Mouse (Mus musculus) midbrain, embryonic 11.5 days (tissue): ENCODE results near the gene Rrp1b. TPM values are rescaled to one million over a fixed set of nuclear protein-coding genes. Genes with fewer than 3 reads are reported as not detected.
"Not testable (repeated sequence)": the region's sequence is repeated elsewhere in the genome, so short reads cannot be mapped to it uniquely, and the experiment has no call there.

ENCODE experiments used
- ATAC-seq: fragments of 200-750 bp; cut with Nextera tagmentation; 2 replicates; pipeline ENCODE4 v1.8.0; 2017; ENCODE audit warnings: moderate TSS enrichment, moderate library complexity; ENCODE audit not compliant: low FRiP score
- DNase-seq: peaks from one replicate; pipeline ENCODE4 v3.0.0; 2015; ENCODE audit warnings: low spot score; ENCODE audit errors: missing footprints
- H3K27ac ChIP-seq: fragments of 300-500 bp; sonication (generic); 2 replicates; pipeline ENCODE4 v1.5.1; 2014; ENCODE audit warnings: low read depth, low read length
- H3K27me3 ChIP-seq: fragments of 300-500 bp; sonication (generic); 2 replicates; pipeline ENCODE4 v1.6.1; 2014; ENCODE audit warnings: mild to moderate bottlenecking, low read length, moderate library complexity, mixed read lengths; ENCODE audit not compliant: control insufficient read depth, insufficient read depth
- H3K36me3 ChIP-seq: fragments of 300-500 bp; sonication (generic); 2 replicates; pipeline ENCODE4 v1.6.1; 2014; ENCODE audit warnings: mild to moderate bottlenecking, low read length, moderate library complexity, mixed read lengths; ENCODE audit not compliant: control insufficient read depth, insufficient read depth
- H3K4me1 ChIP-seq: fragments of 300-500 bp; sonication (generic); 2 replicates; pipeline ENCODE4 v1.6.1; 2014; ENCODE audit warnings: low read length; ENCODE audit not compliant: control insufficient read depth, insufficient read depth
- H3K4me2 ChIP-seq: fragments of 300-500 bp; sonication (generic); 2 replicates; pipeline ENCODE4 v1.6.1; 2014; ENCODE audit warnings: mild to moderate bottlenecking, moderate library complexity
- H3K4me3 ChIP-seq: fragments of 300-500 bp; sonication (generic); 2 replicates; pipeline ENCODE4 v1.5.1; 2014; ENCODE audit warnings: low read depth, low read length
- H3K9ac ChIP-seq: fragments of 300-500 bp; sonication (generic); 2 replicates; pipeline ENCODE4 v1.6.1; 2014; ENCODE audit warnings: low read length
- H3K9me3 ChIP-seq: fragments of 300-500 bp; sonication (generic); 2 replicates; pipeline ENCODE4 v1.6.1; 2016; ENCODE audit warnings: low read length; ENCODE audit not compliant: control insufficient read depth
- WGBS: fragments of 180-500 bp; shearing (Covaris S2); extraction: QIAGEN DNeasy Blood & Tissue Kit; methylation state at CpG from one replicate; pipeline ENCODE4 v1.1.7; 2014; 5-methylcytosine and 5-hydroxymethylcytosine counted together
- polyA plus RNA-seq: library from polyadenylated mRNA; unstranded; fragments of >200 nt; fragmentation: Nextera tagmentation; extraction: Ambion mirVana; gene quantifications from 2 replicates; pipeline ENCODE4 v1.2.1, GENCODE M21; 2014

Gene Rrp1b
- polyA plus RNA-seq, 1 experiment from 2014 or later, result 51.2 TPM

DNA sequence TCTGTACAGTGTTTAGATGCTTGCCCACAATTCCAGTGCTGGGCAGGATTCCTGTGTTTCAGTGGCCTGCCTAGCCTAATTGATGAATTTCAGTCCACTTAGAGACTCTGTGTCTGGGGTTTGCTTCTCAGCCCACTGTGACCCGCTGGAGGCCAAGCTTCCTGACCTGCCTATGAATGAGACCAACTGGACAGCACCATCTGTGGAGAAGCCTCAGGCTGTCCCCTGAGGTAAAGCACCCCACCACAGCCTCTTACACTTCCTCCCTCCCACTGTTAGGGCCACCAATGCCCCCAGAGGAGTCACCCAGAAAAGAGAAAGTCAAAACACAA is 55.1 kb downstream of the Rrp1b start:
- H3K4me1 ChIP-seq, result peaks cover 9% of the 10 kb centered on the region; the same call in 1 of the 2 replicates
- peak overlapping the region; percentile 17; the same call in 1 of the 2 replicates for H3K4me3 ChIP-seq
- H3K9me3 ChIP-seq, result no peaks in the 10 kb centered on the region; the same call in 1 of the 2 replicates
- H3K9ac ChIP-seq, result peak overlapping the region; percentile 57
- H3K27me3 ChIP-seq, result no peaks in the 10 kb centered on the region
- ATAC-seq, result peak; percentile 71
- H3K4me2 ChIP-seq, result peak overlapping the region; percentile 50
- DNase-seq, result no peak
- WGBS, result 15% methylated on average over 1 of the region's 1 CpGs
- no peak overlapping the region for H3K27ac ChIP-seq
- H3K36me3 ChIP-seq, result no peaks in the 10 kb centered on the region

DNA sequence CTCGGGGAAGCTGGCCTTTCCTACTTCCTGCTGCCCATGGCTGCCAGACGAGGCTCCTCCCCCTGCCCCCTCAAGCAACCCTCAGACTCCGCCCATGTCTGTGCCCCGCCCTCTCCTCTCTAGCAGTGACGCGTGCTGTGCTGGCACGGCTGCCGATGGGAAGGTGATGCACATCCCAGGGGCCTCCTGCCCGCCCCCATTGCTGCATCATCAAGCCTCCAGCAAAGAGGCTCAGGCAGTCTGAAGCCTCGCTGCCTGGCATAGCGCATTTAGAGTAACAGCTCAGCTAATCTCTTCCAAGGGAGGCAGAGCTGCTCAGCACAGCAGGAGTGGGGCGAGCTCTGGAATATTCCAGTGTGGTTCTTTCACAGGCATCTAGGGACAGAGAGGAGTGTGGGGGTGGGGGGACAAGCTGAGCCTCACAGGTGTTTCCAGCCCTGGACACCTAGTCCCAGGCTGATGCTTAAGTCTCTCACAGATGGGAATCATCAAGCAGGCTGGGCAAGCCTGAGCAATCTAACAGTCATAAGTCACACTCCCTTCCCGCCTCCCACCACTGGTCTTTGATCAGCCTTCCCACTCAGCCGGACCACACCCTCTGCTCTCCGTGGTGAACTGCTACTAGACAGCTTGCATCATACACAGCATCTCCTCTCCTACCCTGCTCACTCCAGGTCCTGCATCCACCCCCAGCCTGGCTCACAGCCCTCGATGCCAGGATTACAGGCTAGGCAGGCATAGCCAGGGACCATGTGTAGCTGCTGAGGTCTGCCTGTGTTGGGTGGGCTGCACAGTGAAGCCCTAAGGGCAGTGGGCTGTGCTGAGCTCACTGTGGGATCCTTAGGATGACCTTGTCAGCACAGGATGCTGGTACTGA is 55.7 kb downstream of the Rrp1b start:
- WGBS, result 9% methylated on average over 13 of the region's 16 CpGs
- DNase-seq, result peak; percentile 97
- H3K27me3 ChIP-seq, H3K4me1 ChIP-seq, H3K27ac ChIP-seq, H3K36me3 ChIP-seq, H3K9me3 ChIP-seq: not testable (repeated sequence)
- ATAC-seq, result peak; percentile 95
- H3K4me2 ChIP-seq, result peak overlapping the region; percentile 50
- H3K9ac ChIP-seq, result peak overlapping the region; percentile 57
- peak overlapping the region; percentile 17; the same call in 1 of the 2 replicates for H3K4me3 ChIP-seq

DNA sequence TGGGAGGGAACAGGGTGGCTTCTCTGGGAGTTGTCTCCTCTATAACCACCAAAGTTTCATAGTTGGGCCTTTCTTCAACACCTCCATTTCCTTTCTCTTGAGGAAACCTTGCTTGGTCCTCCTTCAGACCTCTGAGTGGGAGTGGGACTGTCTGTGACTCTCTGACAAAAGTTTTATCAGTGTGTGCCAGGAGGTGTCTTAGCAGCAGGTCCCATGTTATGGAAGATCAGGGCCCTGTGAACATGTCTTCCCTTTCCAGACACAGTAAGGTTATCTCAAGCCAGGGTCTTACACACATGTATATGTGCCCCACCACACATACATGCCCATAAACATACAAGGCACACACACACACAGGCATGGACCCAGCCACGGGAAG is 56.3 kb downstream of the Rrp1b start:
- ATAC-seq (no peak), DNase-seq (no peak)
- Histone ChIP-seq H3K9ac (no peak overlapping the region), H3K4me2 (no peak overlapping the region), H3K4me3 (no peak overlapping the region), H3K36me3 (no peaks in the 10 kb centered on the region), H3K4me1 (peaks cover 9% of the 10 kb centered on the region; the same call in 1 of the 2 replicates), H3K27me3 (no peaks in the 10 kb centered on the region), H3K27ac (no peak overlapping the region), H3K9me3 (no peaks in the 10 kb centered on the region; the same call in 1 of the 2 replicates)
- 84% methylated on average over 1 of the region's 1 CpGs for WGBS

DNA sequence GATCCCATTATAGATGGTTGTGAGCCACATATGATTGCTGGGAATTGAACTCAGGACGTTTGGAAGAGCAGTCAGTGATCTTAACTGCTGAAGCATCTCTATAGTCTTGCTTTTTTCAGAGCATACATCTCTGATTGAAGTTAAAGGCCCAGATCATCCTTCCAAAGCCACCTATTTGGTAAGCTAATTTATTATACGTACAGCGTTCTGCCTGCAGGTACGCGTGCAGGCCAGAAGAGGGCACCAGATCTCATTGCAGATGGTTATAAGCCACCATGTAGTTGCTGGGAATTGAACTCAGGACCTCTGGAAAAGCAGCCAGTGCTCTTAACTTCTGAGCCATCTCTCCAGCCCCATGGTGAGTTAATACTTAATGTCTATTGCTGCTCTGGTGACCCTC is 57.0 kb downstream of the Rrp1b start:
- H3K4me3 ChIP-seq, result no peak overlapping the region
- no peak overlapping the region for H3K27ac ChIP-seq
- 78% methylated on average over 5 of the region's 5 CpGs for WGBS
- DNase-seq, result peak; percentile 75
- no peaks in the 10 kb centered on the region for H3K36me3 ChIP-seq
- ATAC-seq, result no peak
- H3K4me2 ChIP-seq, result no peak overlapping the region
- H3K9me3 ChIP-seq, result no peaks in the 10 kb centered on the region; the same call in 1 of the 2 replicates
- H3K9ac ChIP-seq, result no peak overlapping the region
- H3K27me3 ChIP-seq, result no peaks in the 10 kb centered on the region
- H3K4me1 ChIP-seq, result peaks cover 9% of the 10 kb centered on the region; the same call in 1 of the 2 replicates

DNA sequence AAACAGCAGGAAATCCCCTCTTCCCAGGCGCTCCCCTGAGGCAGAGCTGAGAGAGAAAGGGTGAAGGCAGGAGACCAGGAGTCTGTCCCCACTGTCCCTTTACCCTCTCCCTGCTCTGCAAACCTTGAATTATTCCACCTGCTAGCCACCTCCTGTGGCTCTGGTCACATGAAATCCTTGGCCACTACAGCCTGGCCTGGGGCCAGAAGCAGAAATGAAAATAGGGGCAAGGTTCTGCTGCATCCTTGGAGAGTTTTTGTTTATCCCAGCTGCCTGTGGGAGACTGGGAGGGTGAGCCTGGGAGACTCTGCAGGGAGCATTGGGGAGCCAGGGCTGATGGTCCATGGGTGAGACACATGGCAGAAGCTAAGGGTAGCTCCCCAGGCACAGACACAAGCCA is 61.8 kb downstream of the Rrp1b start:
- no peak overlapping the region for H3K9ac ChIP-seq
- H3K4me2 ChIP-seq, result no peak overlapping the region
- ATAC-seq (no peak), DNase-seq (peak; percentile 26)
- peaks cover 5% of the 10 kb centered on the region; the same call in 1 of the 2 replicates for H3K27me3 ChIP-seq
- no peaks in the 10 kb centered on the region for H3K36me3 ChIP-seq
- H3K9me3 ChIP-seq, result no peaks in the 10 kb centered on the region; the same call in 1 of the 2 replicates
- H3K4me1 ChIP-seq, result no peaks in the 10 kb centered on the region
- H3K27ac ChIP-seq, result no peak overlapping the region
- H3K4me3 ChIP-seq, result no peak overlapping the region
- WGBS, result 85% methylated on average over 1 of the region's 1 CpGs

DNA sequence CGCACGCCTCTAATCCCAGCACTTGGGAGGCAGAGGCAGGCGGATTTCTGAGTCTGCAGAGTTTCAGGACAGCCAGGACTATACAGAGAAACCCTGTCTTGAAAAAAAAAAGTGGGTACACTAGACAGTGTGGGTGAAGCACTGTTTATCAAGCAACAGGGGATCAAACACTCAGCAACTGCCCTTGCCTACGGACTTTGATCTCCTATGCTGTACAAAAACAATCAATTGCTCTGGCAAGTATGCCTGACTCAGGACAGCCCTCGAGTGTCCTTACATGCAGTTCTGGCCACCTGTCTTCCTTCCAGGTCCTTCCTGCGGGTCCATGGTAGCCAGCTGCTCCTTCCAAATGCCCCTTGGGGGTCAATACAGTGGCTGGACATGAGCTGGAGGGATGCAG is 63.0 kb downstream of the Rrp1b start:
- H3K27ac ChIP-seq, H3K4me1 ChIP-seq, H3K4me3 ChIP-seq, H3K9me3 ChIP-seq, H3K27me3 ChIP-seq, H3K9ac ChIP-seq, H3K4me2 ChIP-seq, DNase-seq, H3K36me3 ChIP-seq, ATAC-seq: not testable (repeated sequence)
- whole genome bisulfite sequencing, result 91% methylated on average over 6 of the region's 6 CpGs

DNA sequence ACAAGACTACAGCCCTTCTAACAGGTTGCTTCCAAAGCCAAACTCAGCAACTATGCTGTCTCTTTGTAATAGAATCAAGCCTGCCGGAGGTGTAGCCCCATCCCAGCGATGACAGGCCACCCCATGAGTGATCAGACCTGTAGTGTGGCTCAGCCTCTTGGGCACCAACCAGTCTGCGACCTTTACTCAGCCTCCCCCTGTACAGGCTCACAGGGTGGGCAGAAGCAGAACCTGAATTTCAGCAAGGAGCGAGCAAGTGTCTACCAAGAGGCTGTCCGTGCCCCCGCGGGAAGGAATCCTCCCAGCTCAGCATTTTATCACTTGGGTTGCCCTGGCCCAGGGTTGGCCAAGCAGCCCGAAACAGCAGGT is 63.7 kb downstream of the Rrp1b start:
- Histone ChIP-seq H3K27me3 (peaks cover 5% of the 10 kb centered on the region; the same call in 1 of the 2 replicates), H3K4me3 (peak overlapping the region; percentile 35), H3K9ac (peak overlapping the region; percentile 62), H3K36me3 (no peaks in the 10 kb centered on the region), H3K4me1 (no peaks in the 10 kb centered on the region), H3K4me2 (peak overlapping the region; percentile 77), H3K9me3 (no peaks in the 10 kb centered on the region), H3K27ac (no peak overlapping the region)
- DNase-seq, result peak; percentile 86
- WGBS, result 38% methylated on average over 8 of the region's 8 CpGs
- ATAC-seq, result peak; percentile 33; the same call in 1 of the 2 replicates

DNA sequence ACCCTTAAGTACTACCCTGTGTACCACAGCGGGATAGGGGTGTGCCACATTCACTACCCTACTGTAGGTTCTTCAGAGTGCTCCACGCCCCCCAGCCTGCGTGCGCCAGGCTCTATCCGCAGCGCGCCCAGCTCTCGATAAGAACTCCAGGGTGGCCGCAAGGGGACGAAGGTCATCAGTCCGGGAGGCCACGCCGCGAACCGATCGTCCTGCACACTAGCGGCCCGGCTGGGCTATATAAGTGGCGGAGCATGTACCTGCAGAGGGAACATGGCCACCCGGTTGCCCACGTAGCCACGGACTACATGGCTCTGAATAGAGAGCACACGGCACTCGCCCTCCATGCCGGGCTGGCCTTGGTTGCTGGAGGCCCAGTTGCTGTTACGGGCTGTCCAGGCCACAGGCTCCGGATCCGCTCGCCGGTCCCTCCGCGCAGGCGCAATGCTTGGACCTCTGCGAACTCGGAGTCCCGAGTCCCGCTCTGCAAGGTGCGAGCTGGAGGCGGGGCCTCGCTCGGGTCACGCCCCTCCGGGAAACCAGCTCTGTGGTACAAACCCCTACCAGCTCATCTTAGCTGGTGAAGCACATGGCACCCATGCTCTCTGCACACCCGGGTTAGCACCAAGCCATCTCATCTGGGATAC is 64.2 kb downstream of the Rrp1b start:
- Histone ChIP-seq H3K4me3 (peak overlapping the region; percentile 35), H3K27me3 (peaks cover 5% of the 10 kb centered on the region; the same call in 1 of the 2 replicates), H3K4me1 (no peaks in the 10 kb centered on the region), H3K27ac (no peak overlapping the region), H3K4me2 (peak overlapping the region; percentile 77), H3K36me3 (no peaks in the 10 kb centered on the region), H3K9ac (peak overlapping the region; percentile 62), H3K9me3 (no peaks in the 10 kb centered on the region)
- ATAC-seq, result peak; percentile 83
- DNase-seq, result peak; percentile 97
- WGBS, result 2% methylated on average over 44 of the region's 44 CpGs

DNA sequence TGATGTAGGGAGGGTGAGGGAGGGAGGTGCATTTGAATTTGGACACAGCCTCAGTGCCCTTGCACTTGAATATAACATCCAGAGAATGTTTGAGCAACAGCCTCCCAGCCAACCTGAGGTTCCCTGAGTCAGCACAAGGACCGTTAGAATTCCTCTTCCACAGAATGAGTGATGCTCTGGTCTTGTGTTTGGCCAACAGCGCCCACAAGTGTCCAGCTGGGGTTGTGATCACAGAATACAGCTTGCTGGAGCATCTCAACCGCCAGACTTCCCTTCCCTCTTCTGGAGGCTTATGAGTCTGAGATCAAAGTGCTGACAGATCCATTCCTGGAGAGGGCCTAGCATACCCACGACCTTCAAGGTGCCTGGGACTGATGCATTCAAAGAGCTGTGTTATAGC is 67.2 kb downstream of the Rrp1b start:
- Histone ChIP-seq H3K27me3 (peaks cover 5% of the 10 kb centered on the region; the same call in 1 of the 2 replicates), H3K4me1 (no peaks in the 10 kb centered on the region), H3K36me3 (no peaks in the 10 kb centered on the region), H3K9ac (no peak overlapping the region), H3K9me3 (no peaks in the 10 kb centered on the region), H3K4me3 (no peak overlapping the region), H3K4me2 (no peak overlapping the region), H3K27ac (no peak overlapping the region)
- DNase-seq (no peak), ATAC-seq (no peak)
- 16% methylated on average over 4 of the region's 4 CpGs for WGBS
